Mouse (Mus musculus) hindbrain, embryonic 16.5 days (tissue): Measurements from ENCODE around the gene Tstd2. TPM values are rescaled to one million over a fixed set of nuclear protein-coding genes. Genes with fewer than 3 reads are reported as not detected.

Experiments
- ATAC-seq: fragments of 200-750 bp; cut with Nextera tagmentation; 2 replicates; pipeline ENCODE4 v1.8.0; 2017; ENCODE audit warnings: moderate TSS enrichment, moderate library complexity
- H3K27ac ChIP-seq: fragments of 300-500 bp; sonication (generic); 2 replicates; pipeline ENCODE4 v1.5.1; 2014; ENCODE audit warnings: low read depth, mild to moderate bottlenecking, control low read depth, low read length, moderate library complexity
- H3K27me3 ChIP-seq: fragments of 300-500 bp; sonication (generic); replicated peaks from 2 replicates; pipeline ENCODE4 v1.6.1; 2014; ENCODE audit warnings: low read length; ENCODE audit not compliant: control insufficient read depth, insufficient read depth
- H3K36me3 ChIP-seq: fragments of 300-500 bp; sonication (generic); 2 replicates; pipeline ENCODE4 v1.6.1; 2014; ENCODE audit warnings: mild to moderate bottlenecking, low read length, moderate library complexity, mixed read lengths; ENCODE audit not compliant: control insufficient read depth, insufficient read depth
- H3K4me1 ChIP-seq: fragments of 300-500 bp; sonication (generic); 2 replicates; pipeline ENCODE4 v1.6.1; 2014; ENCODE audit warnings: low read depth, low read length; ENCODE audit not compliant: control insufficient read depth, insufficient read depth
- H3K4me2 ChIP-seq: fragments of 300-500 bp; sonication (generic); 2 replicates; pipeline ENCODE4 v1.6.1; 2014; ENCODE audit warnings: mild to moderate bottlenecking, low read length, control low read depth, moderate library complexity
- H3K4me3 ChIP-seq: fragments of 300-500 bp; sonication (generic); 2 replicates; pipeline ENCODE4 v1.5.1; 2014; ENCODE audit warnings: mild to moderate bottlenecking, low read length, control low read depth, moderate library complexity
- H3K9ac ChIP-seq: fragments of 300-500 bp; sonication (generic); 2 replicates; pipeline ENCODE4 v1.6.1; 2014; ENCODE audit warnings: low read depth, mild to moderate bottlenecking, control low read depth, low read length, moderate library complexity
- H3K9me3 ChIP-seq: fragments of 300-500 bp; sonication (generic); 2 replicates; pipeline ENCODE4 v1.6.1; 2014; ENCODE audit warnings: mild to moderate bottlenecking, low read length, moderate library complexity; ENCODE audit not compliant: control insufficient read depth
- WGBS: fragments of 180-500 bp; shearing (Covaris S2); extraction: QIAGEN DNeasy Blood & Tissue Kit; methylation state at CpG from one replicate; pipeline ENCODE4 v1.1.7; 2014; 5-methylcytosine and 5-hydroxymethylcytosine counted together
- polyA plus RNA-seq: library from polyadenylated mRNA; unstranded; fragments of >200 nt; fragmentation: Nextera tagmentation; extraction: Ambion mirVana; gene quantifications from 2 replicates; pipeline ENCODE4 v1.2.1, GENCODE M21; 2015

The Tstd2 gene
- polyA plus RNA-seq, 1 experiment from 2014 or later = 19.2 TPM

- Histone ChIP-seq H3K27me3 (no peaks in the 10 kb centered on the region), H3K4me1 (no peaks in the 10 kb centered on the region), H3K4me2 (no peak overlapping the region), H3K27ac (no peak overlapping the region), H3K4me3 (no peak overlapping the region), H3K36me3 (peaks cover 68% of the 10 kb centered on the region), H3K9ac (no peak overlapping the region), H3K9me3 (no peaks in the 10 kb centered on the region)
- WGBS = 80% methylated on average over 7 of the region's 7 CpGs
- no peak for ATAC-seq
Observed at GRCm38 (mm10) chr4:46171761-46172160, 33.3 kb upstream of the Tstd2 start.

- Histone ChIP-seq H3K4me2 (no peak overlapping the region), H3K4me1 (no peaks in the 10 kb centered on the region), H3K27me3 (no peaks in the 10 kb centered on the region), H3K9ac (no peak overlapping the region), H3K9me3 (no peaks in the 10 kb centered on the region), H3K4me3 (no peak overlapping the region), H3K36me3 (peaks cover 63% of the 10 kb centered on the region), H3K27ac (no peak overlapping the region)
- 94% methylated on average over 5 of the region's 5 CpGs for WGBS
- no peak for ATAC-seq
Observed at GRCm38 (mm10) chr4:46165831-46166230, 27.3 kb upstream of the Tstd2 start.

- no peaks in the 10 kb centered on the region for H3K9me3 ChIP-seq
- no peak for ATAC-seq
Observed at GRCm38 (mm10) chr4:46164027-46164426, 25.5 kb upstream of the Tstd2 start.

GRCm38 (mm10) chr4:46151903-46152544 is 13.5 kb upstream of the Tstd2 start:
- H3K27ac ChIP-seq = no peak overlapping the region
- no peak overlapping the region for H3K4me2 ChIP-seq
- H3K36me3 ChIP-seq = peaks cover 47% of the 10 kb centered on the region
- H3K27me3 ChIP-seq = no peaks in the 10 kb centered on the region
- 95% methylated on average over 12 of the region's 12 CpGs for WGBS
- no peak overlapping the region for H3K9ac ChIP-seq
- H3K9me3 ChIP-seq = no peaks in the 10 kb centered on the region
- no peak overlapping the region for H3K4me3 ChIP-seq
- ATAC-seq = no peak
- no peaks in the 10 kb centered on the region for H3K4me1 ChIP-seq

More at GRCm38 (mm10) chr4:46164027-46164426, 25.5 kb upstream of the Tstd2 start:
- no peak overlapping the region for H3K4me3 ChIP-seq
- no peak overlapping the region for H3K27ac ChIP-seq
- H3K4me1 ChIP-seq = no peaks in the 10 kb centered on the region
- no peak overlapping the region for H3K9ac ChIP-seq
- no peak overlapping the region for H3K4me2 ChIP-seq
- H3K27me3 ChIP-seq = no peaks in the 10 kb centered on the region
- WGBS = 78% methylated on average over 2 of the region's 2 CpGs
- H3K36me3 ChIP-seq = peaks cover 50% of the 10 kb centered on the region

GRCm38 (mm10) chr4:46146881-46147280 is 8.4 kb upstream of the Tstd2 start:
- ATAC-seq = no peak
- no peak overlapping the region for H3K9ac ChIP-seq
- peaks cover 19% of the 10 kb centered on the region for H3K36me3 ChIP-seq
- H3K9me3 ChIP-seq = no peaks in the 10 kb centered on the region
- no peak overlapping the region for H3K4me3 ChIP-seq
- H3K27me3 ChIP-seq = no peaks in the 10 kb centered on the region
- no peak overlapping the region for H3K4me2 ChIP-seq
- H3K27ac ChIP-seq = no peak overlapping the region
- WGBS = 96% methylated on average over 1 of the region's 1 CpGs
- no peaks in the 10 kb centered on the region for H3K4me1 ChIP-seq

GRCm38 (mm10) chr4:46144323-46144722 is 5.8 kb upstream of the Tstd2 start:
- H3K27me3 ChIP-seq = no peaks in the 10 kb centered on the region
- no peak for ATAC-seq
- 69% methylated on average over 3 of the region's 3 CpGs for WGBS

GRCm38 (mm10) chr4:46137629-46138286 is 736 bp downstream of the Tstd2 start:
- Histone ChIP-seq H3K4me2 (peak overlapping the region; percentile 90), H3K4me3 (peak overlapping the region; percentile 96), H3K4me1 (peaks cover 23% of the 10 kb centered on the region), H3K36me3 (no peaks in the 10 kb centered on the region; the same call in 1 of the 2 replicates), H3K27me3 (no peaks in the 10 kb centered on the region), H3K9me3 (no peaks in the 10 kb centered on the region), H3K9ac (peak overlapping the region; percentile 97), H3K27ac (peak overlapping the region; percentile 96)
- WGBS = 8% methylated on average over 17 of the region's 17 CpGs
- ATAC-seq = peak; percentile 84

More at GRCm38 (mm10) chr4:46144323-46144722, 5.8 kb upstream of the Tstd2 start:
- Histone ChIP-seq H3K4me2 (no peak overlapping the region), H3K4me3 (no peak overlapping the region), H3K4me1 (peaks cover 12% of the 10 kb centered on the region), H3K36me3 (peaks cover 7% of the 10 kb centered on the region), H3K9me3 (no peaks in the 10 kb centered on the region), H3K9ac (no peak overlapping the region), H3K27ac (no peak overlapping the region)

GRCm38 (mm10) chr4:46131791-46132190 is 6.7 kb downstream of the Tstd2 start:
- peaks cover 26% of the 10 kb centered on the region for H3K36me3 ChIP-seq
- 88% methylated on average over 6 of the region's 6 CpGs for WGBS

GRCm38 (mm10) chr4:46130221-46130620 is 8.3 kb downstream of the Tstd2 start:
- WGBS = 59% methylated on average over 3 of the region's 3 CpGs
- H3K36me3 ChIP-seq = peaks cover 32% of the 10 kb centered on the region

More at GRCm38 (mm10) chr4:46131791-46132190, 6.7 kb downstream of the Tstd2 start:
- H3K4me3 ChIP-seq = no peak overlapping the region
- H3K27ac ChIP-seq = no peak overlapping the region
- ATAC-seq = no peak
- no peak overlapping the region for H3K9ac ChIP-seq
- no peaks in the 10 kb centered on the region for H3K27me3 ChIP-seq
- H3K4me2 ChIP-seq = no peak overlapping the region
- no peaks in the 10 kb centered on the region; the same call in 1 of the 2 replicates for H3K9me3 ChIP-seq
- peaks cover 2% of the 10 kb centered on the region for H3K4me1 ChIP-seq

More at GRCm38 (mm10) chr4:46130221-46130620, 8.3 kb downstream of the Tstd2 start:
- H3K27ac ChIP-seq = no peak overlapping the region
- no peak for ATAC-seq
- H3K4me1 ChIP-seq = no peaks in the 10 kb centered on the region
- no peak overlapping the region for H3K4me3 ChIP-seq
- no peak overlapping the region for H3K9ac ChIP-seq
- H3K9me3 ChIP-seq = no peaks in the 10 kb centered on the region; the same call in 1 of the 2 replicates
- no peak overlapping the region for H3K4me2 ChIP-seq
- H3K27me3 ChIP-seq = no peaks in the 10 kb centered on the region
